Mouse (Mus musculus) cerebellum, adult 9-11 months (tissue): ENCODE measurements around the gene Slc45a2.
"Not testable (repeated sequence)": the region's sequence is repeated elsewhere in the genome, so short reads cannot be mapped to it uniquely, and the experiment has no call there.

Experiments
- DNase-seq: peaks from one replicate; pipeline ENCODE4 v3.0.0; 2022

Gene Slc45a2

GRCm38 (mm10) chr15:11000421-11000820, at the start of gene Slc45a2:
TSS of gene Slc45a2 (plus strand) at chr15:11000721.
- DNase-seq = no peak

GRCm38 (mm10) chr15:10951951-10952759, 48.4 kb upstream of the Slc45a2 start, which contains the start of gene C1qtnf3:
TSS of gene C1qtnf3 (plus strand) at chr15:10952332.
- DNase-seq = peak; percentile 6

GRCm38 (mm10) chr15:10952760-10953305, 47.7 kb upstream of the Slc45a2 start:
- no peak for DNase-seq

- no peak for DNase-seq
Measured at GRCm38 (mm10) chr15:10953465-10953864, 47.1 kb upstream of the Slc45a2 start.

GRCm38 (mm10) chr15:10954381-10955016, 46.0 kb upstream of the Slc45a2 start:
- no peak for DNase-seq

- DNase-seq = no peak
Measured at GRCm38 (mm10) chr15:10955156-10955555, 45.4 kb upstream of the Slc45a2 start.

- no peak for DNase-seq
Measured at GRCm38 (mm10) chr15:10956706-10957105, 43.8 kb upstream of the Slc45a2 start.

GRCm38 (mm10) chr15:10959277-10960026, 41.1 kb upstream of the Slc45a2 start:
- DNase-seq = no peak

GRCm38 (mm10) chr15:10960267-10960666, 40.3 kb upstream of the Slc45a2 start:
- no peak for DNase-seq

- no peak for DNase-seq
Measured at GRCm38 (mm10) chr15:10962601-10963000, 37.9 kb upstream of the Slc45a2 start.

GRCm38 (mm10) chr15:10969439-10969838, 31.1 kb upstream of the Slc45a2 start:
- no peak for DNase-seq

- no peak for DNase-seq
Measured at GRCm38 (mm10) chr15:10970777-10971176, 29.7 kb upstream of the Slc45a2 start.

GRCm38 (mm10) chr15:10977151-10977550, 23.4 kb upstream of the Slc45a2 start:
- DNase-seq = no peak

GRCm38 (mm10) chr15:10980712-10981111, 19.8 kb upstream of the Slc45a2 start:
- DNase-seq = no peak

GRCm38 (mm10) chr15:10981377-10982063, 19.0 kb upstream of the Slc45a2 start, which contains the start of gene Amacr:
TSS of gene Amacr (plus strand) at chr15:10981756.
- DNase-seq = peak; percentile 94

GRCm38 (mm10) chr15:10982064-10982435, 18.5 kb upstream of the Slc45a2 start:
- DNase-seq = peak; percentile 24

GRCm38 (mm10) chr15:10985756-10986155, 14.8 kb upstream of the Slc45a2 start:
- no peak for DNase-seq

GRCm38 (mm10) chr15:10986477-10986876, 14.0 kb upstream of the Slc45a2 start:
- DNase-seq = not testable (repeated sequence)

GRCm38 (mm10) chr15:10990411-10990810, 10.1 kb upstream of the Slc45a2 start:
- no peak for DNase-seq

- no peak for DNase-seq
Measured at GRCm38 (mm10) chr15:10991566-10991965, 9.0 kb upstream of the Slc45a2 start.

GRCm38 (mm10) chr15:10999832-11000231, 689 bp upstream of the Slc45a2 start:
- no peak for DNase-seq

GRCm38 (mm10) chr15:11003791-11004190, 3.3 kb downstream of the Slc45a2 start:
- DNase-seq = no peak
